14 mouse cellular contexts compared by ENCODE assay signal in the genomic region with DNA sequence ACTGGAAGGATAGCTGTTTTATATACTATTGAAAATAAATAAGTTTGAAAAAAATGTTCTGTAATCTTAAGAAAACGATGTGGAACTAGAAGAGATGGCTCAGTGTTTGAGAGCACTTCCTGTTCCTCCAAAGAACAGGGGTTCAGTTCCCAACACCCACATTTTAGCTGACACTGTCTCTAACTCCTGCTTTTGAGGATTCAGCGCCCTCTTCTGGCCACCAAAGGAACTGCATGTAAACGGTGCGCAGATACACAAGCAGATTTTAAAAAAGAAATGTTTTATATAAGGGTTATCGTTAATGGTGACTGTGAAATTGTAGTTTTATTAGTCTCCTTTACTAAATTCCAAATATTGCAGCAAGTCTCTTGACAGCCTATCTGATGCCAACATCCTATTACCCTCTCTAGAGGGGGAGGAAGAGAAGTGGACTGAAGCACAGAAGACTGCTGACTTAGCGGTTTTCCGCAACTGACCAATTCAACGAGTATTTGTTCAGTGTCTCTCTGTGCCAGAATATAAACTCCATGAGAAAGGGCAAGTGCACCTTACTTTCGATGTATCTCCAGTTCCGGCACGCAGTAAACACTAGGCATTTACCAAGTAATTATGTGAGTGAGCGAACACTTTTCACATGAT.
DNase-seq lines count a peak whose midpoint lies in the region; ATAC-seq and TF ChIP-seq lines count a peak whose summit lies in the region.
"Had no signal": no experiment of that assay in that cellular context is flagged by ENCODE, and none has a peak within 500 bp of the region (broad histone marks: within the 10 kb centered on the region; RNA-seq: fewer than 3 reads in every experiment).

No protein-coding gene starts in this region.

- DNase-seq in adrenal gland, postnatal 14 days: peak; percentile 9
- DNase-seq in adrenal gland, postnatal 10 days: no peak
- DNase-seq in layer of hippocampus, adult 2 months (ENCODE audit: low spot score in 2 of 2): no peak
- DNase-seq in layer of hippocampus, adult 18-20 months (ENCODE audit: low spot score in 2 of 2): no peak
- peak; percentile 66 for DNase-seq in A20 (ENCODE audit: low read depth, low spot score)
- DNase-seq in c-Kit-positive CD71-positive TER-119-positive erythroid progenitor cells, embryonic 14.5 days (ENCODE audit: low spot score): peak; percentile 9
- DNase-seq in right cerebral cortex, postnatal 10 days (ENCODE audit: low spot score in 2 of 2): no peak
- DNase-seq: gastrocnemius, postnatal 14 days; kidney, postnatal 14 days had no signal

- peak; percentile 71 for TF ChIP-seq CTCF in layer of hippocampus, adult 2 months (conservative IDR thresholded peaks at IDR 0.05)

- no peak overlapping the region for H3K4me3 ChIP-seq in layer of hippocampus, adult 2 months
- H3K4me3 ChIP-seq: erythroblast, embryonic 14.5 days; limb, embryonic 12.5 days; megakaryocyte, embryonic 14.5 days; neural tube, embryonic 13.5 days had no signal

- no peak for ATAC-seq in erythroblast, adult 5-6 weeks (replicated peaks; ENCODE audit: low FRiP score, poor library complexity, severe bottlenecking)

- no peak overlapping the region for H3K27ac ChIP-seq in layer of hippocampus, adult 2 months
- H3K27ac ChIP-seq: limb, embryonic 12.5 days; neural tube, embryonic 13.5 days had no signal

Comparison
In these comparisons a context has a peak if more than half of its experiments do, and no peak if none do; other contexts are left out.
1. DNase-seq: peak in adrenal gland, postnatal 14 days (single experiment), A20 (single experiment) and c-Kit-positive CD71-positive TER-119-positive erythroid progenitor cells, embryonic 14.5 days (single experiment); none in adrenal gland, postnatal 10 days (single experiment), layer of hippocampus, adult 2 months (0 of 2), layer of hippocampus, adult 18-20 months (0 of 2) and right cerebral cortex, postnatal 10 days (0 of 2).